Mouse (Mus musculus) kidney, embryonic 16.5 days (tissue): ENCODE measurements at regions not wholly inside any gene's neighbourhood (a gene's known extent, or its start where the extent isn't known, plus 50 kb on each side); places are given as distances from the start of the nearest gene placed in this dataset.
A peak's percentile ranks its signal among the peaks of the same experiment; 100 is the strongest.
"Not testable (repeated sequence)": the region's sequence is repeated elsewhere in the genome, so short reads cannot be mapped to it uniquely, and the experiment has no call there.

Experiments used
- ATAC-seq: fragments of 200-750 bp; cut with Nextera tagmentation; 2 replicates; pipeline ENCODE4 v1.8.0; 2017; ENCODE audit warnings: moderate TSS enrichment; ENCODE audit not compliant: low FRiP score, low TSS enrichment
- H3K27ac ChIP-seq: fragments of 300-500 bp; sonication (generic); 2 replicates; pipeline ENCODE4 v1.5.1; 2014; ENCODE audit warnings: low read length
- H3K27me3 ChIP-seq: fragments of 300-500 bp; sonication (generic); 2 replicates; pipeline ENCODE4 v1.6.1; 2014; ENCODE audit warnings: low read length, control low read depth, mixed read lengths; ENCODE audit not compliant: insufficient read depth
- H3K36me3 ChIP-seq: fragments of 300-500 bp; sonication (generic); 2 replicates; pipeline ENCODE4 v1.6.1; 2014; ENCODE audit warnings: low read length, control low read depth, mixed read lengths; ENCODE audit not compliant: insufficient read depth
- H3K4me1 ChIP-seq: fragments of 300-500 bp; sonication (generic); 2 replicates; pipeline ENCODE4 v1.6.1; 2014; ENCODE audit warnings: low read length, control low read depth, mixed read lengths; ENCODE audit not compliant: insufficient read depth
- H3K4me2 ChIP-seq: fragments of 300-500 bp; sonication (generic); replicated peaks from 2 replicates; pipeline ENCODE4 v1.6.1; 2014; ENCODE audit warnings: low read depth, low read length
- H3K4me3 ChIP-seq: fragments of 300-500 bp; sonication (generic); 2 replicates; pipeline ENCODE4 v1.5.1; 2014; ENCODE audit warnings: mild to moderate bottlenecking, low read length
- H3K9ac ChIP-seq: fragments of 300-500 bp; sonication (generic); replicated peaks from 2 replicates; pipeline ENCODE4 v1.6.1; 2014; ENCODE audit warnings: low read length
- H3K9me3 ChIP-seq: fragments of 300-500 bp; sonication (generic); 2 replicates; pipeline ENCODE4 v1.6.1; 2016; ENCODE audit warnings: low read length, control low read depth
- WGBS: fragments of 180-500 bp; shearing (Covaris S2); extraction: QIAGEN DNeasy Blood & Tissue Kit; methylation state at CpG from one replicate; pipeline ENCODE4 v1.1.7; 2014; 5-methylcytosine and 5-hydroxymethylcytosine counted together

DNA sequence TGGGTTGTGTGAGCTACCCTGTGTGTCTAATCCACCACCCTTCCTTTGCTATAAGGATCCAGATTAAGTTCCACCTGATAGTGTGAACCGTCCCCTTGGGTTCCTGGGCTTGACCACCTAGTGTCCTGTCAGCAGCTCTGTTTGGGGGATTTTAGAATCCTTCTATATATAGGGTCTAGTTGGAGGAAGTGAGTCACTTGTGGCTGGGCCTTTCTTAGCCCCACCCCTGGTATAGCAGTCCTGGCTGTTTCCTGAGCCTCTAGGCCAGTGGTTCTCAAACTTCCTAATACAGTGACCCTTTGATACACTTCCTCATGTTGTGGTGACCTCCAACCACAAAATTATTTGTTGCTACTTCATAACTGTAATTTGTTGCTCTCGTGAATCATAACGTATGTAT lies 267.1 kb downstream of the Prex1 start:
- 73% methylated on average over 3 of the region's 3 CpGs for WGBS
- Histone ChIP-seq H3K4me2 (no peak overlapping the region), H3K4me3 (no peak overlapping the region), H3K27me3 (peaks cover 3% of the 10 kb centered on the region; the same call in 1 of the 2 replicates), H3K9me3 (no peaks in the 10 kb centered on the region), H3K4me1 (peaks cover 49% of the 10 kb centered on the region), H3K9ac (no peak overlapping the region), H3K36me3 (no peaks in the 10 kb centered on the region), H3K27ac (peak overlapping the region; percentile 55; the same call in 1 of the 2 replicates)
- ATAC-seq, result no peak

DNA sequence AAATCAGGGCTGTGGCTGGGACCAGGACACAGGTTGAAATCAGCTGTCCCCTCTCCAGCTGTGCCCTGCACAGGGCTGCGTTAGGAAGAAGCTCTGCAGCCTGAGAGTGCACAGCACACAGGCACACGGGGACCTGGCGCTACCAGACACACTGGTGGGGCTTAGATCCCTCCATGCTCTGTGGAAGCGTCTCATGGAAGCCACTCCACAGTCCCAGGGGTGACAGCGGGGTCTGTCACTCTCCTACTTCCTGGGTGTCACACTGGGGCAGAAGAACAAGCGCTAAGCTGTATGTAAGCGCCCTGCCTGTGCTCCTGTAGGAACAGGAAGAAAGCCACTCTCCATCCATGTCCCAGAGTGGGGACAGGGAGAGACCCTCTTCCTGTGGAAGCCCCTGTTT lies 267.8 kb downstream of the Prex1 start:
- not testable (repeated sequence) for H3K36me3 ChIP-seq, H3K4me2 ChIP-seq, H3K4me3 ChIP-seq, H3K27ac ChIP-seq, H3K27me3 ChIP-seq, H3K9me3 ChIP-seq
- ATAC-seq, result peak; percentile 42; the same call in 1 of the 2 replicates
- Histone ChIP-seq H3K9ac (0 out of 2 replicates have a peak overlapping the region, but pooled peaks have one; percentile 9), H3K4me1 (peaks cover 49% of the 10 kb centered on the region)
- WGBS, result 53% methylated on average over 7 of the region's 7 CpGs

DNA sequence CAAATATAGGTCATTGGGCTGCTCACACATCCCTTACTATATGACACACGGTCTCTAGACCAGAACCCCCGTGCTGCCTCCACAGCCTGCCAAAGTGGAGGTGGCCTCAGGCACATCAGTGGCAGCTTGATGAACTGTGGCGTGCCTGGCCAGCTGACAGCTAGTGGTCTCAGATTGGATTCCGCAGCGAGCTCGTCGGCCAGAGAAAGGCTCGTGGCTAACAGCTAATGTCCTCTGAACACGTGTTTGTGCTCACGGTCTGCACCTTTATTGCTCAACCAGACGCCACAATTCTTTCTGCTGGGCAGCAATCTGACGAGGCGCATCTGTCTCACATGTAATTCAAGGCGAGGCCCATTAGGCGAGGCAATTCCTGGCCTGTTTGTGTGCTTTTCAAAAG lies 270.6 kb downstream of the Prex1 start:
- H3K36me3 ChIP-seq, result no peaks in the 10 kb centered on the region
- peak; percentile 55; the same call in 1 of the 2 replicates for ATAC-seq
- H3K4me2 ChIP-seq, result no peak overlapping the region
- no peaks in the 10 kb centered on the region for H3K27me3 ChIP-seq
- 17% methylated on average over 15 of the region's 15 CpGs for WGBS
- no peak overlapping the region for H3K27ac ChIP-seq
- no peak overlapping the region for H3K4me3 ChIP-seq
- peaks cover 30% of the 10 kb centered on the region for H3K4me1 ChIP-seq
- H3K9ac ChIP-seq, result no peak overlapping the region
- H3K9me3 ChIP-seq, result no peaks in the 10 kb centered on the region

DNA sequence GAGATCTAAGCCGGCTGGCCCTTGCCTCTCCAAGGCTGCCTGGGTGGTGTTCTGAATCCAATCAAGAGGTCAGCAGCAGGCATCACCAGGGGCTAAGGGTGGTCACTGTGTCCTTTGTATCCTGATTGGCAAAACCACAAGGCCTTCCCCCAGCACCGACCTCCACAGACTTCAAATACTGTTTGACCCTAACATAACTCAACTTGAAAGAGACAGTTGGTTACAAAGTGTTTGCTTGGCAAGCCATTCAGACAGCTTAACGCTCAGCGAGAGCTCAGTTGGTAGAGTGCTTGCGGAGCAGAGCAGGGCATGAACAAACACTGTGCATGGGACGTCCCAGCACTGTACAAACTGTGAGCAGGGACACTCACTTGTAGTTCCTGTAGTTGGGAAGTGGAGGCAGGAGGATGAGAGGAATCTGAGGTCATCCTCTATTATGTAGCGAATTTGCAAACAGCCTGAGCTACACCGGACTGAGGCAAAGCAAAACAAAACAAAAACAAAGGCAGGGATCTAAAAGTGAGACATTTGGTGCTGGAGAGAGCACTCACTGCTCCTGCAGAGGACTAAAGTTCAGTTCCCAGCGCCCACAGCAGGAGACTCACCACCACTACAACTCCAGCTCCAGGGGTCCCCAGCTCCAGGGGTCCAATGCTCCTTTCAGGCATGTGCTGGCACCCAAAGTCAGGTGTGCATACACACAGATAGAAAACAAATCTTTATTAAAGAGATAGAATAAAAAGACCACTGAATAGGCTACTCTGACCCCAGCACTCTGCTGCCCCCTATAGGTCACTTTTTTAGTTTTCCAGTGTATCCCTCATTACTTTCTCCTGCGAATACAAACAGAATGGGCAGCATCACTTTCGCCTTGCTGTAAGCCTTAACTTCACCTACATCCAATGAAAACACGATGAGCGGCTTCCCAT lies 273.5 kb downstream of the Prex1 start:
- 52% methylated on average over 13 of the region's 13 CpGs for WGBS
- peaks cover 25% of the 10 kb centered on the region for H3K4me1 ChIP-seq
- no peak overlapping the region for H3K4me3 ChIP-seq
- no peak overlapping the region for H3K27ac ChIP-seq
- H3K9ac ChIP-seq, result no peak overlapping the region
- H3K4me2 ChIP-seq, result no peak overlapping the region
- H3K27me3 ChIP-seq, result no peaks in the 10 kb centered on the region
- no peak for ATAC-seq
- no peaks in the 10 kb centered on the region for H3K36me3 ChIP-seq
- H3K9me3 ChIP-seq, result no peaks in the 10 kb centered on the region

DNA sequence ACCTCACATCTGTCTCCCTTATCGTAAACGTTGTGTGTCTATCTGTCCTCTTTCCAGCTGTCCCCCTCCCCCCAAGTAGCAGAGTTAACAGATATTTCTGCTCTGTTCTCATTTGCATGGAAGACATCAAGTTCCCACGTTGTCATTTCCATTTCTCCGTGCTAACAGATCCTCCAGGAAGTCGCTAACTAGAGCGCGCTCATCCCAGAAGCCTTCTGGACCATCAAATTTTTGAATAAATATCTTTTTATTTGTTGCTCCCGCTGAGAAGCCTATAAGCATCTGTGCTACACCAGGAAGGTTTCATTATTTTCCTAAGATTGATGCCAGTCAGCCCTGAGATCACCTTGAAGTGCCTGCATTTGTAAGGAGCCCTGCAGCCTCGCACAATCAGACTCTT lies 275.4 kb downstream of the Prex1 start:
- WGBS, result 81% methylated on average over 9 of the region's 9 CpGs
- Histone ChIP-seq H3K27ac (no peak overlapping the region), H3K4me1 (peaks cover 28% of the 10 kb centered on the region), H3K9me3 (no peaks in the 10 kb centered on the region), H3K4me2 (no peak overlapping the region), H3K27me3 (no peaks in the 10 kb centered on the region), H3K4me3 (no peak overlapping the region), H3K36me3 (no peaks in the 10 kb centered on the region), H3K9ac (no peak overlapping the region)
- ATAC-seq, result no peak

DNA sequence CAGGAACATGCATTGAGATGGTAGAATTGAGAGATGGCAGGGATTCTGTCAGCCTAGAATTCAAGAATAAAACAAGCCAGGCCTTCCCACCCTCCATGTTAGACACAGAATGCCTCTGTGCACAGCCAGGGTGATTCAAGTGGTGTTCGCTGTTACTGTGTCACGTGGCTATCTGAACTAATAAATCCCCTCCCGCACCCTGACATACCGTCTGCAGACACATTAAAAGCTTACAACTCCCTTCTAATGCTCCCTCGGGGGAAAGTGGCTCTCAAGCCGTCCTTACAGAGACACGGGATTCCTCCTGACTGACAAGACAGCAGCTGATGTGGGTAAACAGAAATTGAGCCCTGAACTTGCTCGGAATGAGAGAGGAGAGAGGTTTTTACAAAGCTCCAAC lies 279.1 kb downstream of the Prex1 start:
- Histone ChIP-seq H3K27ac (no peak overlapping the region), H3K4me1 (peaks cover 22% of the 10 kb centered on the region), H3K4me2 (no peak overlapping the region), H3K4me3 (no peak overlapping the region), H3K36me3 (no peaks in the 10 kb centered on the region), H3K9me3 (no peaks in the 10 kb centered on the region), H3K9ac (no peak overlapping the region), H3K27me3 (no peaks in the 10 kb centered on the region)
- no peak for ATAC-seq
- 22% methylated on average over 8 of the region's 8 CpGs for WGBS

DNA sequence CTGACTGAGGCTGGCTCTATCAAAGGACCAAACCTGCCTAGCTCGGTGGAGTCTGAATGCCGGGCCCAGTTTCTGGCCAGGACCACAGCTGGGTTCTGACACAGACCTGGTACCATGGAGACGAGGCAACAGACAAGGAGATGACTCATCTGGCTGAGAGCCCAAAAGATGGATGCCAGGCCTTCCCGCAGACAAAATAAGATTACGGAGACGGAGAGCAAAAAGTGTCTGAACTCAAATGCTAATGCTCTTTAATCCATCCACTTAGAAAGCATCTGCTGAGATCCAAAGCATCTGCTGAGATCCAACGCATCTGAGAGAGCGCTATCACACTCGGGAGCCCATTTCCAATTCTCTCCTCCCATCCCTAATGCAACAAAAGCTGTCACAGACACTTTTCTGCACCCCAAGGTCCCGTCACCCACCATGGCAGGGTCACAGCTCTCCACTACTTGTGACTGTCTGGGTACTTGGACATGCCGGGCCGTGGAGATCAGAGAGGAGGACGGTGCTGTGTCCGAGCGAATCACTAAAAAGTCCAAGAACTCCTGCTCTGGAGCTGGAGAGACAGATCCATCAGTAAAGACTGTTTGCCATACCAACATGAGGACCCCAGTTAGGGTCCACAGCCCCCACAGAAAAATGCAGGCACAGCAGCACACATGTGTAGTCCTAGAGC lies 278.3 kb upstream of the Sulf2 start:
- Histone ChIP-seq H3K4me2 (no peak overlapping the region), H3K4me1 (peaks cover 22% of the 10 kb centered on the region), H3K9ac (no peak overlapping the region), H3K4me3 (no peak overlapping the region), H3K36me3 (no peaks in the 10 kb centered on the region), H3K9me3 (no peaks in the 10 kb centered on the region), H3K27ac (no peak overlapping the region), H3K27me3 (no peaks in the 10 kb centered on the region)
- 78% methylated on average over 15 of the region's 15 CpGs for WGBS
- ATAC-seq, result no peak

DNA sequence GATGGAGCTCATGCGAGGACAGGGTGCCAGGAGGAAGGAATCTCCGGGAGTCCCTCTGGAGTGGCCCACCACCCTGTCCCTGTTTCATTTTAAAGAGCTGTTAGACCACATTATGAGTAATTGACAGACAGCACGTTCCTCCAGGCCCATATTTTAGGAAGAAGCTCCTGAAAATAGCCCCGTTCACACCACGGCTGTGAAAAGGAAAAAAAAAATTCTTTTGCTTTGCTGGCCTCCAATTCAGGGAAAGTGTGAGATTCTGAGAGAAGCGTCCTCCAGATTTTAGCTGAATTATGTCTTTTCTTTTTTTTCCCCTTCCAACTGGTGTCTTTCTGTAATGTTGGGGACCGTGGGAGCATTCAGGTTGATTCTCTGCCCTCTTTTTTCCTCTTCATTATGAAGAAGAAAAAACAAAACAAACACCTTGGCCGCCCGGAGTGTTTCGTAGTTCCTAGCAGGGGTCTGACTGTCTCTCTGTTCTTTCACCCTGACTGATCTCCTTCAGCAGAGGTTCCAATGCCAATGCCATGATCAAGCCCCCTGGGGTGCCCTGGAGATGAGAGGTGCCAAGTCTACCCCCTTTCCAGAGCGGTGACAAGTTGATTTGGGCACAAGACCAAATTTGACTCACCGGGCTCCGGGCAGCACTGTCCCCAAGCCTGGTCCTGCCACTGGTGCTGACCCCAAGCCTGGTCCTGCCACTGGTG lies 277.6 kb upstream of the Sulf2 start:
- no peak overlapping the region for H3K4me2 ChIP-seq

DNA sequence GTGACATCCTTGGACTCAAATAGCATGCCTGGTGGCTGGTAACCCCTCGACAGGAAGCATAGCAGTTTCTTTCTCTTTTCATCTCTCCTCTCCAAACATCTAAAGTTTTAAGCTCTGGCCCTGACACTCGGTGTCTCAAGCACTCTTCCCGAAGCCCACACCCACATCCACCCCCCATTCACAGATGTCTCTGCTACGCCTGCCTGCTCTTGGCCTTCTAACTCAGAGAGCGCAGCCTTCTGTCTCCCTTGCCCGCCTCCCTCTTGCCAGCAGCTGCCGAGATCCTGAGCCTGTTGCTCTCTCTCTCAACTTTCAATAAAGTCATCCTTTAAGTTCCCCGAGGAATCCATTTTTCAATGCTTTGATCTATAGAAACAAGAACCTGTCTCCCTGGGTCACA lies 277.1 kb upstream of the Sulf2 start:
- H3K4me3 ChIP-seq, result no peak overlapping the region
- H3K9ac ChIP-seq, result no peak overlapping the region
- H3K36me3 ChIP-seq, result no peaks in the 10 kb centered on the region
- H3K4me1 ChIP-seq, result peaks cover 24% of the 10 kb centered on the region
- H3K27me3 ChIP-seq, result no peaks in the 10 kb centered on the region
- H3K9me3 ChIP-seq, result no peaks in the 10 kb centered on the region
- WGBS, result 51% methylated on average over 8 of the region's 8 CpGs
- no peak for ATAC-seq
- no peak overlapping the region for H3K27ac ChIP-seq
- H3K4me2 ChIP-seq, result no peak overlapping the region

More for the DNA sequence above, 277.6 kb upstream of the Sulf2 start:
- Histone ChIP-seq H3K4me1 (peaks cover 22% of the 10 kb centered on the region), H3K27ac (no peak overlapping the region), H3K9ac (no peak overlapping the region), H3K27me3 (no peaks in the 10 kb centered on the region), H3K4me3 (no peak overlapping the region), H3K9me3 (no peaks in the 10 kb centered on the region), H3K36me3 (no peaks in the 10 kb centered on the region)
- WGBS, result 80% methylated on average over 13 of the region's 13 CpGs
- ATAC-seq, result no peak
